Mouse (Mus musculus) liver, adult 2 months (tissue): ENCODE measurements at regions not wholly inside any gene's neighbourhood (a gene's known extent, or its start where the extent isn't known, plus 50 kb on each side); places are given as distances from the start of the nearest gene placed in this dataset.

ENCODE experiments used
- CTCF ChIP-seq: fragments of 200-500 bp; IDR thresholded peaks from 2 replicates; pipeline ENCODE4 v1.5.1; 2011; ENCODE audit warnings: low read depth, low read length, control low read depth
- POLR2A ChIP-seq: fragments of 200-500 bp; IDR thresholded peaks from 2 replicates; pipeline ENCODE4 v1.6.1; 2011; ENCODE audit warnings: low read length, control low read depth; ENCODE audit not compliant: insufficient read depth; ENCODE audit errors: extremely low read depth

DNA sequence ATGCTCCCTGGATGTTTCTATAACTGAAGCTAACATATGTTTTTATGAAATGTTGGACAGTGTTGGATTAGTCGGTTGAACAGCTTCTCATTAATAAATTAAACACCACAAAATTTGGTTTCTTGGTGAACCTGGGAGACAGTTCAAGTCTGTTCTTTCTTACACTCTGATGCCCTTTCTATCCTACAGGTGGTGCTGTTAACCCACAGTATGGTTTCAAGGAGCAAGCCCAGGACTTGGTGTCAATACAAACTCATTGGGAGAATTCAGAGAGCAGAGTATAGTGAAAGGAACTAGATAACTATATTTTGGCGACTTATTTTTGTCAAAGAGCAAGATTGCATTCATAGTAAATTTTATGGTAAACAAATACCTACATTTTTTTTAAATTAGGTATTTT lies 2735.8 kb downstream of the Gm37988 start:
- TF ChIP-seq CTCF (no peak), POLR2A (no peak)
